Mouse (Mus musculus): ENCODE measurements at regions not wholly inside any gene's neighbourhood (a gene's known extent, or its start where the extent isn't known, plus 50 kb on each side); places are given as distances from the start of the nearest gene placed in this dataset.
"Not testable (repeated sequence)": the region's sequence is repeated elsewhere in the genome, so short reads cannot be mapped to it uniquely, and the experiment has no call there.

- 75% methylated on average over 3 of the region's 3 CpGs for WGBS
- no peak for ATAC-seq (ENCODE audit: insufficient read depth, low FRiP score, low read depth)
- no peaks in the 10 kb centered on the region for H3K36me3 ChIP-seq
- no peak overlapping the region for H3K4me2 ChIP-seq
- no peak overlapping the region for H3K27ac ChIP-seq
- no peaks in the 10 kb centered on the region for H3K27me3 ChIP-seq (replicated peaks)
- no peak overlapping the region for H3K4me3 ChIP-seq (replicated peaks)
- H3K4me1 ChIP-seq: no peaks in the 10 kb centered on the region
- no peaks in the 10 kb centered on the region for H3K9me3 ChIP-seq
- H3K9ac ChIP-seq: no peak overlapping the region
Measured at GRCm38 (mm10) chr1:83831900-83832535, 424.0 kb upstream of the Sphkap start.

GRCm38 (mm10) chr1:83830025-83830645 lies 422.1 kb upstream of the Sphkap start:
- no peaks in the 10 kb centered on the region for H3K9me3 ChIP-seq
- no peaks in the 10 kb centered on the region for H3K36me3 ChIP-seq
- H3K4me2 ChIP-seq: no peak overlapping the region
- H3K4me1 ChIP-seq: no peaks in the 10 kb centered on the region
- 82% methylated on average over 6 of the region's 6 CpGs for WGBS
- no peaks in the 10 kb centered on the region for H3K27me3 ChIP-seq (replicated peaks)
- ATAC-seq (ENCODE audit: insufficient read depth, low FRiP score, low read depth): no peak
- no peak overlapping the region for H3K9ac ChIP-seq
- H3K27ac ChIP-seq: no peak overlapping the region
- no peak overlapping the region for H3K4me3 ChIP-seq (replicated peaks)

DNA sequence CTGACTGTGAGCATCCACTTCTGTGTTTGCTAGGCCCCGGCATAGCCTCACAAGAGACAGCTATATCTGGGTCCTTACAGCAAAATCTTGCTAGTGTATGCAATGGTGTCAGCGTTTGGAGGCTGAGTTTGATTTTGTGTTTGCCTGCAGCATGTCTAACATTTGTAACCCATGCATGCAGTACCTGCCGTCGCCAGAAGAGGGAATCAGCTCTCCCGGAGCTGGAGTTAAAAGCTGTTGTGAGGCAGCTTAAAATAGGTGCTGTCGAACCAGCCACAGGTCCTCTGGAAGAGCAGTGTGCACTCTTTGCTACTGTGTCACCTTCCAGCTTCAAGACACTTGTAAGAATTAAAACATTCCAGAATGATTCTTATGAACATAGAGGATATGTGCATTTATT lies 403.2 kb upstream of the Sphkap start:
- 46% methylated on average over 6 of the region's 6 CpGs for WGBS
- H3K9me3 ChIP-seq; H3K27me3 ChIP-seq (replicated peaks); H3K9ac ChIP-seq; H3K27ac ChIP-seq; H3K4me1 ChIP-seq; H3K4me3 ChIP-seq (replicated peaks); H3K36me3 ChIP-seq; ATAC-seq (ENCODE audit: insufficient read depth, low FRiP score, low read depth); H3K4me2 ChIP-seq: not testable (repeated sequence)

- Histone ChIP-seq H3K36me3 (no peaks in the 10 kb centered on the region), H3K4me1 (no peaks in the 10 kb centered on the region), H3K4me2 (no peak overlapping the region), H3K9ac (no peak overlapping the region), H3K27ac (no peak overlapping the region), H3K9me3 (no peaks in the 10 kb centered on the region), H3K27me3 (replicated peaks) (no peaks in the 10 kb centered on the region), H3K4me3 (replicated peaks) (no peak overlapping the region)
- WGBS: 81% methylated on average over 6 of the region's 6 CpGs
- ATAC-seq (ENCODE audit: insufficient read depth, low FRiP score, low read depth): no peak
Measured at GRCm38 (mm10) chr1:83808432-83808831, 400.4 kb upstream of the Sphkap start.

GRCm38 (mm10) chr1:83803345-83804041 lies 395.5 kb upstream of the Sphkap start:
- H3K9ac ChIP-seq: no peak overlapping the region
- H3K4me1 ChIP-seq: no peaks in the 10 kb centered on the region
- WGBS: 70% methylated on average over 2 of the region's 2 CpGs
- H3K27me3 ChIP-seq (replicated peaks): no peaks in the 10 kb centered on the region
- H3K27ac ChIP-seq: no peak overlapping the region
- H3K4me3 ChIP-seq (replicated peaks): no peak overlapping the region
- H3K9me3 ChIP-seq: no peaks in the 10 kb centered on the region
- no peak overlapping the region for H3K4me2 ChIP-seq
- no peaks in the 10 kb centered on the region for H3K36me3 ChIP-seq
- no peak for ATAC-seq (ENCODE audit: insufficient read depth, low FRiP score, low read depth)

GRCm38 (mm10) chr1:83801759-83802158 lies 393.8 kb upstream of the Sphkap start:
- Histone ChIP-seq H3K27me3 (replicated peaks) (no peaks in the 10 kb centered on the region), H3K4me2 (no peak overlapping the region), H3K9me3 (no peaks in the 10 kb centered on the region), H3K9ac (no peak overlapping the region), H3K27ac (no peak overlapping the region), H3K4me3 (replicated peaks) (no peak overlapping the region), H3K36me3 (no peaks in the 10 kb centered on the region), H3K4me1 (no peaks in the 10 kb centered on the region)
- no peak for ATAC-seq (ENCODE audit: insufficient read depth, low FRiP score, low read depth)

GRCm38 (mm10) chr1:83796961-83797891 lies 389.2 kb upstream of the Sphkap start:
- no peak overlapping the region for H3K4me3 ChIP-seq (replicated peaks)
- no peaks in the 10 kb centered on the region for H3K9me3 ChIP-seq
- no peaks in the 10 kb centered on the region for H3K27me3 ChIP-seq (replicated peaks)
- 43% methylated on average over 7 of the region's 7 CpGs for WGBS
- no peak overlapping the region for H3K9ac ChIP-seq
- ATAC-seq (ENCODE audit: insufficient read depth, low FRiP score, low read depth): no peak
- H3K4me1 ChIP-seq: no peaks in the 10 kb centered on the region
- H3K36me3 ChIP-seq: no peaks in the 10 kb centered on the region
- no peak overlapping the region for H3K27ac ChIP-seq
- H3K4me2 ChIP-seq: no peak overlapping the region

GRCm38 (mm10) chr1:83777151-83777550 lies 369.2 kb upstream of the Sphkap start:
- Histone ChIP-seq H3K27me3 (replicated peaks) (no peaks in the 10 kb centered on the region), H3K9me3 (no peaks in the 10 kb centered on the region), H3K4me1 (no peaks in the 10 kb centered on the region), H3K4me2 (no peak overlapping the region), H3K4me3 (replicated peaks) (no peak overlapping the region), H3K36me3 (no peaks in the 10 kb centered on the region), H3K9ac (no peak overlapping the region), H3K27ac (no peak overlapping the region)
- no peak for ATAC-seq (ENCODE audit: insufficient read depth, low FRiP score, low read depth)
- 24% methylated on average over 1 of the region's 1 CpGs for WGBS

GRCm38 (mm10) chr1:83771160-83771559 lies 363.2 kb upstream of the Sphkap start:
- no peaks in the 10 kb centered on the region for H3K4me1 ChIP-seq
- no peak overlapping the region for H3K4me2 ChIP-seq
- no peaks in the 10 kb centered on the region for H3K9me3 ChIP-seq
- H3K9ac ChIP-seq: no peak overlapping the region
- no peaks in the 10 kb centered on the region for H3K36me3 ChIP-seq
- no peak overlapping the region for H3K4me3 ChIP-seq (replicated peaks)
- WGBS: 56% methylated on average over 3 of the region's 3 CpGs
- H3K27ac ChIP-seq: no peak overlapping the region
- ATAC-seq (ENCODE audit: insufficient read depth, low FRiP score, low read depth): no peak
- H3K27me3 ChIP-seq (replicated peaks): no peaks in the 10 kb centered on the region

DNA sequence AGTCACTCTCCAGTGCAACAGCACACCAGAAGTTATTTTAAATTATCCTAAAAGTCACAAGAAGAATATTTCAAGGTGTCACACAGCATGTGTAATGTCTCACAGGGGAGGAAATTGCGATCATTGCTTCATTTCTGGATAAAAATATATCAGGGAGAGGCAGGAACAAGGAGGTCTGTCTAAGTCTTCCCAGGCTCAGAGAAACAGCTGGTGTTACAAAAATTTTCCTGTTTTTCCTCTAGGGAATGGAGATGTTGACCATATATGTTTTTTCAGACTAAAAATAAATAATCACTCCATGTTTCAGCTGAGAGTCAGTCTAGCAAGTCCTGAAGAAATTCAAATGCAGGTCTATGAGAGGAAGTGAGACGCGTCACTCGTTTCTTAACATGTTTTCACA lies 353.5 kb upstream of the Sphkap start:
- Histone ChIP-seq H3K36me3 (no peaks in the 10 kb centered on the region), H3K4me2 (no peak overlapping the region), H3K27me3 (replicated peaks) (no peaks in the 10 kb centered on the region), H3K9me3 (no peaks in the 10 kb centered on the region), H3K27ac (no peak overlapping the region), H3K9ac (no peak overlapping the region), H3K4me3 (replicated peaks) (no peak overlapping the region), H3K4me1 (no peaks in the 10 kb centered on the region)
- WGBS: 69% methylated on average over 4 of the region's 4 CpGs
- ATAC-seq (ENCODE audit: insufficient read depth, low FRiP score, low read depth): no peak

DNA sequence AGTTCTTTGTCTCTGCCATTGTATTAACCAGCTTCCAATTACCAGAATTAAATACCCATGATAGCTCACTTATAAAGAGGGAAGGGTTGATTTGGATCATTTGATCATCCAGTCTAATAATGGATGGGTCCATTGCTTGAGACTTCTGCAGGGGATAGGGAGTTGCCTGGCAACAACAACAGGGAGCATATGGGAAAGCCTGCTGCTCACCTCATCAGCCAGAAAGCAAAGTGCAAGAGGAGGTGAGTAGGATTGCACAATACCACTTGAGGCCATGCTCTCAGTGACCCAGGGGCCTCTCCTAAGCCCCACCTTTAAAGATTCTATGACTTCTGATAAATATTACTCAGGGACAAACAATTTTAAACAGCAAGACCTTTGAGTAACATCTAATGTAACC lies 348.9 kb upstream of the Sphkap start:
- no peaks in the 10 kb centered on the region for H3K4me1 ChIP-seq
- no peak overlapping the region for H3K4me3 ChIP-seq (replicated peaks)
- ATAC-seq (ENCODE audit: insufficient read depth, low FRiP score, low read depth): no peak
- no peaks in the 10 kb centered on the region for H3K9me3 ChIP-seq
- no peaks in the 10 kb centered on the region for H3K36me3 ChIP-seq
- H3K9ac ChIP-seq: no peak overlapping the region
- no peaks in the 10 kb centered on the region for H3K27me3 ChIP-seq (replicated peaks)
- H3K27ac ChIP-seq: no peak overlapping the region
- no peak overlapping the region for H3K4me2 ChIP-seq

GRCm38 (mm10) chr1:83755336-83755735 lies 347.3 kb upstream of the Sphkap start:
- Histone ChIP-seq H3K36me3 (no peaks in the 10 kb centered on the region), H3K27ac (no peak overlapping the region), H3K4me1 (no peaks in the 10 kb centered on the region), H3K9me3 (no peaks in the 10 kb centered on the region), H3K4me3 (replicated peaks) (no peak overlapping the region), H3K27me3 (replicated peaks) (no peaks in the 10 kb centered on the region), H3K9ac (no peak overlapping the region), H3K4me2 (no peak overlapping the region)
- 83% methylated on average over 1 of the region's 1 CpGs for WGBS
- no peak for ATAC-seq (ENCODE audit: insufficient read depth, low FRiP score, low read depth)

Measured in stomach, embryonic 15.5 days (tissue).